Mouse (Mus musculus) CH12.LX (cell line): ENCODE data around the gene Gm21981. TPM values are rescaled to one million over a fixed set of nuclear protein-coding genes. Genes with fewer than 3 reads are reported as not detected.

Experiments used
- DNase-seq: peaks from one replicate; pipeline ENCODE4 v3.0.0-alpha.2; 2013; ENCODE audit errors: extremely low read depth
- H3K27ac ChIP-seq: 2 replicates; pipeline ENCODE4 v1.5.1; 2012; ENCODE audit warnings: low read depth, mild to moderate bottlenecking, control low read depth, moderate library complexity; ENCODE audit not compliant: insufficient read depth
- H3K27me3 ChIP-seq: replicated peaks from 2 replicates; pipeline ENCODE3; 2012; ENCODE audit warnings: inconsistent platforms
- H3K36me3 ChIP-seq, 2 experiments: replicated peaks in 1 of 2; 2 replicates each; pipeline versions ENCODE3 to v1.6.1; 2012; ENCODE audit warnings: inconsistent platforms in 1 of 2, low read length in 1 of 2, mild to moderate bottlenecking in 1 of 2, mixed read lengths in 1 of 2, moderate library complexity in 1 of 2; ENCODE audit not compliant: control insufficient read depth in 1 of 2, insufficient read depth in 1 of 2
- H3K4me1 ChIP-seq, 2 experiments: 2 replicates each; pipeline ENCODE4 v1.6.1; 2012; ENCODE audit warnings: inconsistent platforms in 1 of 2, moderate library complexity in 1 of 2; ENCODE audit not compliant: insufficient read depth in 2 of 2, control insufficient read depth in 1 of 2
- H3K4me2 ChIP-seq: 2 replicates; pipeline ENCODE4 v1.6.1; 2012; ENCODE audit warnings: low read depth, mild to moderate bottlenecking, control low read depth; ENCODE audit not compliant: poor library complexity, insufficient read depth, severe bottlenecking
- H3K4me3 ChIP-seq, 3 experiments: fragments of 150-350 bp in 1 of 3; sonication (generic) in 1 of 3; replicated peaks in 1 of 3; 2 replicates each; pipeline versions ENCODE3 to v1.5.1; 2011 to 2012; ENCODE audit warnings: low read depth in 2 of 3, low read length in 2 of 3, mild to moderate bottlenecking in 2 of 3, moderate library complexity in 2 of 3, control low read depth in 1 of 3, improper control_type of control experiment in 1 of 3, inconsistent platforms in 1 of 3, mixed read lengths in 1 of 3; ENCODE audit not compliant: poor library complexity in 1 of 3
- H3K79me2 ChIP-seq: replicated peaks from 2 replicates; pipeline ENCODE4 v1.6.1; 2012; ENCODE audit warnings: mild to moderate bottlenecking, moderate library complexity; ENCODE audit not compliant: control insufficient read depth, poor library complexity, insufficient read depth, severe bottlenecking; ENCODE audit errors: extremely low read depth
- H3K9ac ChIP-seq: 2 replicates; pipeline ENCODE4 v1.6.1; 2012; ENCODE audit warnings: low read depth, mild to moderate bottlenecking, control low read depth, moderate library complexity; ENCODE audit not compliant: insufficient read depth
- H3K9me3 ChIP-seq: replicated peaks from 2 replicates; pipeline ENCODE3; 2012; ENCODE audit warnings: low read length, inconsistent platforms, mixed read lengths
- BHLHE40 ChIP-seq: IDR thresholded peaks from 2 replicates; pipeline ENCODE4 v1.6.1; 2011; ENCODE audit warnings: mild to moderate bottlenecking, low read depth, low read length, improper control_type of control experiment
- CHD1 ChIP-seq: IDR thresholded peaks from 2 replicates; pipeline ENCODE4 v1.6.1; 2012; ENCODE audit warnings: low read depth, low read length, improper control_type of control experiment, inconsistent platforms
- EP300 ChIP-seq: IDR thresholded peaks from 2 replicates; pipeline ENCODE4 v1.6.1; 2011; ENCODE audit warnings: low read length, improper control_type of control experiment
- ETS1 ChIP-seq: conservative IDR thresholded peaks from 2 replicates; pipeline ENCODE4 v1.6.1; 2012; ENCODE audit warnings: low read depth, mild to moderate bottlenecking, inconsistent platforms, low read length, improper control_type of control experiment, moderate library complexity
- GABPA ChIP-seq: IDR thresholded peaks from 2 replicates; pipeline ENCODE4 v1.6.1; 2012; ENCODE audit warnings: low read depth, low read length, improper control_type of control experiment, inconsistent platforms; ENCODE audit not compliant: insufficient replicate concordance
- JUN ChIP-seq: IDR thresholded peaks from 2 replicates; pipeline ENCODE4 v1.6.1; 2011; ENCODE audit warnings: low read depth, mild to moderate bottlenecking, low read length, improper control_type of control experiment, moderate library complexity; ENCODE audit not compliant: insufficient read depth
- JUND ChIP-seq: conservative IDR thresholded peaks from 2 replicates; pipeline ENCODE4 v1.6.1; 2011; ENCODE audit warnings: low read depth, low read length, improper control_type of control experiment
- MAFK ChIP-seq: IDR thresholded peaks from 2 replicates; pipeline ENCODE4 v1.6.1; 2011; ENCODE audit warnings: low read length, improper control_type of control experiment; ENCODE audit not compliant: insufficient replicate concordance
- MXI1 ChIP-seq: IDR thresholded peaks from 2 replicates; pipeline ENCODE4 v1.6.1; 2011; ENCODE audit warnings: mild to moderate bottlenecking, low read depth, low read length, improper control_type of control experiment
- NRF1 ChIP-seq: IDR thresholded peaks from 2 replicates; pipeline ENCODE4 v1.6.1; 2014; ENCODE audit warnings: low read depth, mild to moderate bottlenecking, inconsistent platforms, low read length, improper control_type of control experiment, moderate library complexity
- PAX5 ChIP-seq: IDR thresholded peaks from 2 replicates; pipeline ENCODE4 v1.6.1; 2012; ENCODE audit warnings: low read length, inconsistent platforms, mixed read lengths
- POLR2A ChIP-seq: IDR thresholded peaks from 2 replicates; pipeline ENCODE4 v1.6.1; 2011; ENCODE audit warnings: low read depth, mild to moderate bottlenecking, improper control_type of control experiment, low read length
- POLR2AphosphoS2 ChIP-seq: IDR thresholded peaks from 2 replicates; pipeline ENCODE4 v1.6.1; 2011; ENCODE audit warnings: low read depth, low read length, improper control_type of control experiment
- RAD21 ChIP-seq: IDR thresholded peaks from 2 replicates; pipeline ENCODE4 v1.6.1; 2011; ENCODE audit warnings: low read depth, mild to moderate bottlenecking, low read length, improper control_type of control experiment, moderate library complexity
- RCOR1 ChIP-seq: conservative IDR thresholded peaks from 2 replicates; pipeline ENCODE4 v1.6.1; 2012; ENCODE audit warnings: low read depth, mild to moderate bottlenecking, inconsistent platforms, low read length, improper control_type of control experiment
- SIN3A ChIP-seq: IDR thresholded peaks from 2 replicates; pipeline ENCODE4 v1.6.1; 2012; ENCODE audit warnings: low read length, improper control_type of control experiment, inconsistent platforms
- SMC3 ChIP-seq: IDR thresholded peaks from 2 replicates; pipeline ENCODE4 v1.6.1; 2011; ENCODE audit warnings: low read depth, low read length, improper control_type of control experiment
- TCF12 ChIP-seq: IDR thresholded peaks from 2 replicates; pipeline ENCODE4 v1.6.1; 2014; ENCODE audit warnings: low read depth, mild to moderate bottlenecking, inconsistent platforms, low read length, improper control_type of control experiment
- UBTF ChIP-seq: IDR thresholded peaks from 2 replicates; pipeline ENCODE4 v1.6.1; 2012; ENCODE audit warnings: low read depth, mild to moderate bottlenecking, inconsistent platforms, low read length, improper control_type of control experiment, moderate library complexity
- USF1 ChIP-seq: IDR thresholded peaks from 2 replicates; pipeline ENCODE4 v1.6.1; 2014; ENCODE audit warnings: low read depth, mild to moderate bottlenecking, inconsistent platforms, low read length, improper control_type of control experiment
- USF2 ChIP-seq: conservative IDR thresholded peaks from 2 replicates; pipeline ENCODE4 v1.6.1; 2011; ENCODE audit warnings: low read depth, low read length, improper control_type of control experiment
- ZKSCAN1 ChIP-seq: IDR thresholded peaks from 2 replicates; pipeline ENCODE4 v1.6.1; 2012; ENCODE audit warnings: low read depth, inconsistent platforms, low read length, improper control_type of control experiment, borderline replicate concordance
- ZMIZ1 ChIP-seq: IDR thresholded peaks from 2 replicates; pipeline ENCODE4 v1.6.1; 2012; ENCODE audit warnings: low read depth, mild to moderate bottlenecking, inconsistent platforms, low read length, improper control_type of control experiment
- dilution Hi-C: fragments of 300-500 bp; cut with MboI; formaldehyde crosslinking; loops from 2 replicates; pipeline ENCODE4 v1.14.3; 2020; ENCODE audit warnings: low sequenced_read_pairs; ENCODE audit not compliant: extremely low pct_unique_long_range_greater_than_20kb, extremely low pct_ligation_motif_present
- in situ Hi-C: fragments of 300-500 bp; cut with MboI; formaldehyde crosslinking; loops from 3 replicates; pipeline ENCODE4 v1.14.3; 2019; ENCODE audit warnings: low sequenced_read_pairs, low pct_ligation_motif_present, low pct_unique_long_range_greater_than_20kb, mixed read lengths
- polyA plus RNA-seq: library from polyadenylated mRNA; unstranded; fragments of >175 nt; gene quantifications from 2 replicates; pipeline ENCODE4 v1.2.1, GENCODE M21; 2012; ENCODE audit warnings: low read depth; ENCODE audit not compliant: insufficient read length
- total RNA-seq, 2 experiments: library from RNA; depleted of rRNA; stranded (reverse); fragments of 300-350 nt in 1 of 2; fragments of >200 nt in 1 of 2; gene quantifications; 2 replicates each; pipeline ENCODE4 v1.2.3; 2012 to 2014

Gene Gm21981
- total and polyA plus RNA-seq, 3 experiments = 0.11 to 0.59 TPM; not detected in 1

- H3K4me1 ChIP-seq = peaks cover 5 to 23% of the 10 kb centered on the region in 2 experiments
- H3K27ac ChIP-seq = no peak overlapping the region
- no peaks in the 10 kb centered on the region for H3K9me3 ChIP-seq
- dilution Hi-C loops (no loop called here), in situ Hi-C loops (no loop called here)
- H3K9ac ChIP-seq = no peak overlapping the region
- TF ChIP-seq TCF12 = no peak
- TF ChIP-seq MAFK = no peak
- TF ChIP-seq JUND = no peak
- no peak for TF ChIP-seq RCOR1
- no peak for TF ChIP-seq PAX5
- TF ChIP-seq UBTF = no peak
- no peak for TF ChIP-seq EP300
- no peak for TF ChIP-seq RAD21
- TF ChIP-seq GABPA = no peak
- TF ChIP-seq POLR2AphosphoS2 = no peak
- TF ChIP-seq BHLHE40 = no peak
- no peak for TF ChIP-seq NRF1
- TF ChIP-seq POLR2A = no peak
- no peak for TF ChIP-seq ETS1
- TF ChIP-seq ZKSCAN1 = no peak
- TF ChIP-seq ZMIZ1 = no peak
- TF ChIP-seq MXI1 = no peak
- no peak for TF ChIP-seq JUN
- no peak for TF ChIP-seq USF2
- peaks cover 68% of the 10 kb centered on the region for H3K27me3 ChIP-seq
- no peak for DNase-seq
- no peak overlapping the region for H3K4me2 ChIP-seq
- peaks cover 0 to 3% of the 10 kb centered on the region in 2 experiments for H3K36me3 ChIP-seq
- H3K79me2 ChIP-seq = peaks cover 10% of the 10 kb centered on the region
- H3K4me3 ChIP-seq = no peak overlapping the region
These were observed 2.6 kb downstream of the Gm21981 start for GRCm38 (mm10) chr17:47691650-47692049.

GRCm38 (mm10) chr17:47689894-47690293 is 4.4 kb downstream of the Gm21981 start:
- dilution Hi-C loops = no loop called here
- in situ Hi-C loops = loop anchor here (5.0 kb wide), 1 partner anchor 78 kb away; the partner anchor contains the start of genes Bysl, Gm20517 and Med20
- Histone ChIP-seq H3K36me3 (peaks cover 10 to 19% of the 10 kb centered on the region in 2 experiments), H3K9me3 (no peaks in the 10 kb centered on the region), H3K4me3 (no peak overlapping the region), H3K79me2 (peaks cover 10% of the 10 kb centered on the region), H3K4me2 (no peak overlapping the region), H3K4me1 (peaks cover 5 to 28% of the 10 kb centered on the region in 2 experiments), H3K27me3 (peaks cover 55% of the 10 kb centered on the region), H3K9ac (no peak overlapping the region), H3K27ac (no peak overlapping the region)
- TF ChIP-seq SMC3 (no peak), USF1 (no peak), ZKSCAN1 (no peak), RCOR1 (no peak), CHD1 (no peak), SIN3A (no peak), EP300 (no peak)
- no peak for DNase-seq
